Mouse (Mus musculus) adrenal gland, adult 2 months (tissue): Measurements from ENCODE around the gene Cplane1. TPM values are rescaled to one million over a fixed set of nuclear protein-coding genes. Genes with fewer than 3 reads are reported as not detected.

Experiments used
- DNase-seq: peaks from one replicate; pipeline ENCODE4 v3.0.0; 2021
- polyA plus RNA-seq: library from polyadenylated mRNA; depleted of rRNA; stranded (reverse); fragments of >200 nt; gene quantifications from 2 replicates; pipeline ENCODE4 v1.2.3, GENCODE M21; 2012; rRNA removed
- total RNA-seq, 2 experiments: library from RNA; stranded (reverse); gene quantifications; 2 replicates each; pipeline ENCODE4 v1.2.3; 2021

Gene Cplane1
- total and polyA plus RNA-seq, 3 experiments, result 2.0 to 8.9 (median 8.7) TPM

- DNase-seq, result no peak
These were observed 125.2 kb downstream of the Cplane1 start for GRCm38 (mm10) chr15:8294150-8294549.

- no peak for DNase-seq
These were observed 134.0 kb downstream of the Cplane1 start for GRCm38 (mm10) chr15:8302944-8303343.

- DNase-seq, result no peak
These were observed 136.6 kb downstream of the Cplane1 start for GRCm38 (mm10) chr15:8305474-8305873.

GRCm38 (mm10) chr15:8317381-8317780, 148.5 kb downstream of the Cplane1 start:
- no peak for DNase-seq

GRCm38 (mm10) chr15:8319191-8319590, 150.3 kb downstream of the Cplane1 start:
- no peak for DNase-seq

Other genes with a start within 250 kb of the Cplane1 start
- 10 to 100 TPM; 28.6 to 29.8 TPM for gene Wdr70, start 69.9 kb upstream of the Cplane1 start, total RNA-seq
- 6.1 and 8.9 TPM in 2 replicates for gene Wdr70, start 69.9 kb upstream of the Cplane1 start, polyA plus RNA-seq
- gene Nup155, start 59.8 kb upstream of the Cplane1 start, total RNA-seq, result 10 to 100 TPM; 13.6 to 15.0 TPM
- gene Nup155, start 59.8 kb upstream of the Cplane1 start, polyA plus RNA-seq, result 3.0 TPM in 2 replicates